Mouse (Mus musculus) liver, embryonic 15.5 days (tissue): ENCODE data around the gene Dnah6. TPM values are rescaled to one million over a fixed set of nuclear protein-coding genes. Genes with fewer than 3 reads are reported as not detected.

Experiments
- ATAC-seq: fragments of 200-750 bp; cut with Nextera tagmentation; 2 replicates; pipeline ENCODE4 v1.8.0; 2017; ENCODE audit warnings: moderate number of reproducible peaks, mild to moderate bottlenecking, moderate library complexity; ENCODE audit not compliant: insufficient read depth
- H3K27ac ChIP-seq: fragments of 300-500 bp; sonication (generic); replicated peaks from 2 replicates; pipeline ENCODE4 v1.5.1; 2015; ENCODE audit warnings: mild to moderate bottlenecking, inconsistent platforms
- H3K27me3 ChIP-seq: fragments of 300-500 bp; sonication (generic); 2 replicates; pipeline ENCODE4 v1.6.1; 2015; ENCODE audit warnings: mild to moderate bottlenecking, inconsistent platforms
- H3K36me3 ChIP-seq: fragments of 300-500 bp; sonication (generic); replicated peaks from 2 replicates; pipeline ENCODE4 v1.6.1; 2015; ENCODE audit warnings: moderate library complexity, mild to moderate bottlenecking, inconsistent platforms
- H3K4me1 ChIP-seq: fragments of 300-500 bp; sonication (generic); replicated peaks from 2 replicates; pipeline ENCODE4 v1.6.1; 2015; ENCODE audit warnings: inconsistent platforms
- H3K4me2 ChIP-seq: fragments of 300-500 bp; sonication (generic); 2 replicates; pipeline ENCODE4 v1.6.1; 2015; ENCODE audit warnings: moderate library complexity, mild to moderate bottlenecking, inconsistent platforms
- H3K4me3 ChIP-seq: fragments of 300-500 bp; sonication (generic); replicated peaks from 2 replicates; pipeline ENCODE4 v1.5.1; 2015; ENCODE audit warnings: mild to moderate bottlenecking, inconsistent platforms
- H3K9ac ChIP-seq: fragments of 300-500 bp; sonication (generic); 2 replicates; pipeline ENCODE4 v1.6.1; 2015; ENCODE audit warnings: moderate library complexity, mild to moderate bottlenecking, inconsistent platforms
- H3K9me3 ChIP-seq: fragments of 300-500 bp; sonication (generic); replicated peaks from 2 replicates; pipeline ENCODE4 v1.6.1; 2016; ENCODE audit warnings: inconsistent platforms
- WGBS: fragments of 180-500 bp; shearing (Covaris S2); methylation state at CpG from one replicate; pipeline ENCODE4 v1.1.7; 2015; ENCODE audit warnings: mixed read lengths; ENCODE audit not compliant: insufficient replicate concordance; 5-methylcytosine and 5-hydroxymethylcytosine counted together
- polyA plus RNA-seq: library from polyadenylated mRNA; unstranded; fragments of >200 nt; fragmentation: Nextera tagmentation; extraction: Ambion mirVana; gene quantifications from 2 replicates; pipeline ENCODE4 v1.2.1, GENCODE M21; 2015

Gene Dnah6
- polyA plus RNA-seq, 1 experiment from 2014 or later, result 0.01 TPM

DNA sequence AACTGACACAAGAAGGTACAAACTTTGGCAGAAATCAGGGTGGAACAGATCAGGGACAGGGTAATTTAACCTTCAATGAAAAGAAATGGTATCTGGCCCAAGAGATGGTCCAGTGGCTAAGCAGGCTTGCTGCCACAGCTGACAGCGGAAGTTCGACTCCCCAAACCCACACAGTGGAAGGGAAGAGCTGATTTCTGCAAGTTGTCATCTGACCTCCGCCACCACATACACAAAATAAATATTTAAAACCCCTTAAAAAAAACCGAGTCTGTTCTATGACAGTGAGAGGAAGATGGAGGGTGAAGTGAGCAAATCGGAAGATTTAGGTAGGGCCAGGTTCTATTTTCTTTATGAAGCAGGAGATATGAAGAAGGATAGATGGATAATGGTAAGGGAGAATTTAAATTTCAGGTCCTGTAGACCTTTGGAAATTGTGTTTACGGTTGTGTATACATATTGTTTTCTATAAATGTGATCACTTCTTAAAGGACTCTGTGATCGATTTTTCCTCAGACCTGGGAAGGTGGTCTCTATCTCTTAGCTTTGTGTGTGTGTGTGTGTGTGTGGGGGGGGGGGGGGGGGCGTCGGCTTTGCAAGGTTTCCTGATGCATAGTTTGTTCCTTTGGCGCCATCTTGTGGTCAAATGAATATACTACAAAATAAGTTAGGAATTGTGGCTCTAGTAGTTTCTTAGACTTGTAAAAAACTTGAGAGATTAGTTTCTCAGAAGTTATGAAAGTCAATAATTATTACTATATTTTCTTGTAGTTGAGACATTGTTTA is 6.1 kb upstream of the Dnah6 start:
- Histone ChIP-seq H3K4me2 (no peak overlapping the region), H3K4me1 (no peaks in the 10 kb centered on the region), H3K4me3 (no peak overlapping the region), H3K9ac (no peak overlapping the region), H3K27ac (no peak overlapping the region), H3K27me3 (no peaks in the 10 kb centered on the region), H3K36me3 (no peaks in the 10 kb centered on the region), H3K9me3 (no peaks in the 10 kb centered on the region)
- ATAC-seq, result no peak
- 27% methylated on average over 10 of the region's 10 CpGs for WGBS

- Histone ChIP-seq H3K4me3 (no peak overlapping the region), H3K4me2 (peak overlapping the region; percentile 27), H3K9me3 (no peaks in the 10 kb centered on the region), H3K9ac (no peak overlapping the region), H3K4me1 (peaks cover 8% of the 10 kb centered on the region), H3K36me3 (no peaks in the 10 kb centered on the region), H3K27ac (peak overlapping the region; percentile 45), H3K27me3 (no peaks in the 10 kb centered on the region)
- peak; percentile 49; the same call in 1 of the 2 replicates for ATAC-seq
- 49% methylated on average over 8 of the region's 10 CpGs for WGBS
Observed at GRCm38 (mm10) chr6:73222841-73223526, 1.5 kb upstream of the Dnah6 start.

DNA sequence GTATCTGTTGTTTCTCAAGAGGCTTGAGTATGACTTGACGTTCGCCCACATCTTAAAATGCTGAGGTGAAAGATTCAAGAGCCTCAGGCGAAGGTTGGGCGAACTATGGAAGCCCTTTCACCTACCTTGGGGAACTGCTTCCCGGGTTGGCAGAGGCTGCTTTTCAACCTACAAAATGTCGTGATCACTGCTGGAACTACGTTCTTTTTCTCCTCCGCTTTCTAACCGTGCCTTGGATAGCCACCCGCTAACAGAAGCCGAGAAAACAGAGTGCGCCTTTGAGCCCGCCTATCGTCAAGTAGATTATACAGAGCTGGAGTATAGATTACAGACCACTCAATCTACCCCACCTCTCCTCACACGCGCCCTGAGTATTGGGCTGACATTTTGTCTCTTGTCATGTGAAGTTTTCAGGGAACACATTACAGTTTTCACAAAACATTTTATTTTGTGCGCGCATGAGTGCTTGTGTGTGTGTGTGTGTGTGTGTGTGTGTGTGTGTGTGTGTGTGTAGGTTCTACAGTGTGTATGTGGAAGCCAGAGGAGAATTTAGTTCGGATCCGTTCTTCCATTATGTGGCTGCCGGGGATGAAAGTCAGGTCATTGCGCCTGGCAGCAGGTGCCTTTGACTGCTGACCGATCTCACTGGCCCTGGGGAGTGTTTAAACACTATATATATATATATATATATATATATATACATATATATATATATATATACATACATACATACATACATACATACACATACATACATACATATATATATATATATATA is 696 bp upstream of the Dnah6 start:
- Histone ChIP-seq H3K36me3 (no peaks in the 10 kb centered on the region), H3K27me3 (no peaks in the 10 kb centered on the region), H3K9ac (no peak overlapping the region), H3K27ac (no peak overlapping the region), H3K4me1 (peaks cover 8% of the 10 kb centered on the region), H3K9me3 (no peaks in the 10 kb centered on the region), H3K4me2 (peak overlapping the region; percentile 65), H3K4me3 (peak overlapping the region; percentile 39)
- 37% methylated on average over 23 of the region's 23 CpGs for WGBS
- ATAC-seq, result peak; percentile 66

DNA sequence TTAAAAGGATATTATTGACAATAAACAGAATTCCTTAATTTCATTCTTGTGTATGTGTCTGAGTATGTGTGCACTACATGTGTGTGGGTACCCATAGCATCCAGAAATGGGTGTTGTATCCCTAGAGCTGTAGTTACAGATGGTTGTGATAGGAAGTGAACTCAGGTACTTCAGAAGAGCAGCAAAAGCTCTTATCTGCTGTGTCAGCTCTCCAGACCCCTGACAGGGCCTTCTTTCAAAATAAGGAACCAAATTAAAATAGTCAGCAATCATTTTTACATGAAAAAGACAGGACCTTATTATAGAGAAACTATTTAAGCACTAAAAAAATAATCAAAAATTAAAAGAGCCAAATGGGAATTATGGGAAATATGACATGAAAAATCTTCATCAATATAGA is 9.8 kb downstream of the Dnah6 start:
- no peak overlapping the region for H3K4me3 ChIP-seq
- no peak for ATAC-seq
- H3K4me1 ChIP-seq, result no peaks in the 10 kb centered on the region
- H3K27ac ChIP-seq, result no peak overlapping the region
- no peaks in the 10 kb centered on the region for H3K36me3 ChIP-seq
- no peak overlapping the region for H3K4me2 ChIP-seq
- H3K9ac ChIP-seq, result no peak overlapping the region
- no peaks in the 10 kb centered on the region for H3K27me3 ChIP-seq
- no peaks in the 10 kb centered on the region for H3K9me3 ChIP-seq

DNA sequence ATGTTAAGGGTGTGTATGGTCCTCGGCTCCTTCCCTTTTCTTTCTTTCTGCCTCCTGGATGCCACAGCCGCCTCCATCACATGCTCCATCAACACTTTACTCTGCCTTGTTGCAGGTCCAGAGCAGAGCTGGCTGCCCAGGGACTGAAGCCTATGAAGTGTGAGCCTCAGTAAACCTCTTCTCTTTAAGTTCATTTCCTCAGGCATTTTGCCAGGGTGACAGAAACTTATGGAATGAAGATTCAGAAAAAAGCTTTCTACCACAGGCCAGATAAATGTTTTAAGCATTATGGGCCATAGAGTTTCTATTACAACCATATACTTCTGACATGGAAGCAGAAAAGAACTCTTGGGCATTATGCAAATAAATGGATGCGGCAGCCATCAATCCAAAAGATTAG is 10.4 kb downstream of the Dnah6 start:
- no peak overlapping the region for H3K4me2 ChIP-seq
- H3K4me1 ChIP-seq, result no peaks in the 10 kb centered on the region
- WGBS, result 49% methylated on average over 3 of the region's 3 CpGs
- no peaks in the 10 kb centered on the region for H3K9me3 ChIP-seq
- H3K27me3 ChIP-seq, result no peaks in the 10 kb centered on the region
- no peak overlapping the region for H3K4me3 ChIP-seq
- H3K27ac ChIP-seq, result no peak overlapping the region
- ATAC-seq, result no peak
- H3K36me3 ChIP-seq, result no peaks in the 10 kb centered on the region
- H3K9ac ChIP-seq, result no peak overlapping the region

- H3K4me2 ChIP-seq, result no peak overlapping the region
- no peak overlapping the region for H3K9ac ChIP-seq
- no peak overlapping the region for H3K27ac ChIP-seq
- H3K4me1 ChIP-seq, result no peaks in the 10 kb centered on the region
- no peak overlapping the region for H3K4me3 ChIP-seq
- 13% methylated on average over 4 of the region's 4 CpGs for WGBS
- H3K9me3 ChIP-seq, result no peaks in the 10 kb centered on the region
- no peak for ATAC-seq
- no peaks in the 10 kb centered on the region for H3K27me3 ChIP-seq
- no peaks in the 10 kb centered on the region for H3K36me3 ChIP-seq
Observed at GRCm38 (mm10) chr6:73210445-73210972, 10.9 kb downstream of the Dnah6 start.

DNA sequence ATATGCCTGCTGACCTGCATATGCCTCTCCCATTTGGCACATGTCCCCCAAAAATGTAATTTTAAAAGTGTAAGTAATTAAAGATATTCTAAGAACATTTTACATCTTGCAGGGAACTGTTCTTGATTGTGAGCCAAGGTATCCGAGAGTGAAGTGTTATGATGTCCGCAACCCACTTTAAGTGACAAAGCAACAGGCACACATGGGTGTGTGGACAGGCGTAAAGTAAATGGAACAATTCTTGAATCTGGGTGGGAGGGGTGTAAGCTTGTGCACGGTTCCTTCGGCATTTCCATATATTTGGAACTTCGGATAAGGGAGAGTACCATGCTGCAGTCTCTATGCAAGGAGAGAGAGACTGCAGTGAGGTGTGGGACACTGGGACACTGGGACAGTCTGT is 11.9 kb downstream of the Dnah6 start:
- no peak overlapping the region for H3K4me3 ChIP-seq
- no peaks in the 10 kb centered on the region for H3K36me3 ChIP-seq
- no peak overlapping the region for H3K27ac ChIP-seq
- H3K4me2 ChIP-seq, result no peak overlapping the region
- H3K27me3 ChIP-seq, result no peaks in the 10 kb centered on the region
- no peaks in the 10 kb centered on the region for H3K4me1 ChIP-seq
- ATAC-seq, result no peak
- no peak overlapping the region for H3K9ac ChIP-seq
- no peaks in the 10 kb centered on the region for H3K9me3 ChIP-seq
- 75% methylated on average over 6 of the region's 6 CpGs for WGBS

DNA sequence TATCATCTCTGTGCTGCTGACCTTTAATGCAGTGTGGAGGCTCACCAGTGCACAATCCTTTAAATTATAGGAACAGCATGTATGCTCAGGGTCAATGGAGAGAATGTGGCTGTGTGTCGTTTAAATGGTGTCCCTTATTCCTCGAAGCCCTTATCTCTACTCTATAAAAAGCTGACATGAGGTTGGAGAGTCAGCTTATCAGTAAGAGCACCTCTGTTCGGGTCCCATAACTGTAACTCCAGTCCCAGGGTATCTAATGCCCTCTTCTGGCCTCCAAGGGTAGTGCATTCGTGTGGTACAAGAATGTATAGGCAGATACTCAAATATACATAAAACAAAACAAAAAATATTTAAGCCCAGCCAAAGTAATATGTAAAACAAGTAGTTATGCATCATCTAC is 16.5 kb downstream of the Dnah6 start:
- WGBS, result 34% methylated on average over 4 of the region's 4 CpGs
- H3K4me1 ChIP-seq, result no peaks in the 10 kb centered on the region

DNA sequence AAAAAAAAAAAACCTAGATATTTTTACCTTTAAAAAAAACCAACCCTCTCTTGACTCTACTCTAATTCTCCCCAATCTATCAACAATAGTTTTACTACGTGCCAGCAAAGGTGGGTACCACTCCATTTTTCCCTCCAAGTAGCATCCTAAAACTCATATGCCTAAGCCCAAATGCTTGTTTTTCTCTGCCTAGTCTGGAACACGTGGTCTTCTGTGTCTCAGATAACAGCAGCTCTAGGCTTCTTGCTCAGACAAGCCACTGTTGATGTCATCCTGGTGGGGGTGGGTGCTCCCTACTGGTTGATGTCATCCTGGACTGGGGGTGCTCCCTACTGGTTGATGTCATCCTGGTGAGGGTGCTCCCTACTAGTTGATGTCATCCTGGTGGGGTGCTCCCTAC is 17.7 kb downstream of the Dnah6 start:
- ATAC-seq, result no peak
- no peak overlapping the region for H3K4me3 ChIP-seq
- H3K27ac ChIP-seq, result no peak overlapping the region
- no peaks in the 10 kb centered on the region for H3K9me3 ChIP-seq
- H3K27me3 ChIP-seq, result no peaks in the 10 kb centered on the region
- no peak overlapping the region for H3K4me2 ChIP-seq
- 46% methylated on average over 2 of the region's 2 CpGs for WGBS
- H3K4me1 ChIP-seq, result no peaks in the 10 kb centered on the region
- H3K36me3 ChIP-seq, result no peaks in the 10 kb centered on the region
- H3K9ac ChIP-seq, result no peak overlapping the region

More for the DNA sequence above, 16.5 kb downstream of the Dnah6 start:
- Histone ChIP-seq H3K9me3 (no peaks in the 10 kb centered on the region), H3K27ac (no peak overlapping the region), H3K9ac (no peak overlapping the region), H3K27me3 (no peaks in the 10 kb centered on the region), H3K4me2 (no peak overlapping the region), H3K4me3 (no peak overlapping the region), H3K36me3 (no peaks in the 10 kb centered on the region)
- no peak for ATAC-seq

GRCm38 (mm10) chr6:73195291-73195690 is 26.2 kb downstream of the Dnah6 start:
- Histone ChIP-seq H3K27me3 (no peaks in the 10 kb centered on the region), H3K27ac (no peak overlapping the region), H3K36me3 (no peaks in the 10 kb centered on the region), H3K4me3 (no peak overlapping the region), H3K9me3 (no peaks in the 10 kb centered on the region), H3K4me2 (no peak overlapping the region), H3K9ac (no peak overlapping the region), H3K4me1 (no peaks in the 10 kb centered on the region)
- ATAC-seq, result no peak
- WGBS, result 80% methylated on average over 13 of the region's 13 CpGs

GRCm38 (mm10) chr6:73190756-73191155 is 30.7 kb downstream of the Dnah6 start:
- no peak overlapping the region for H3K4me3 ChIP-seq
- H3K9me3 ChIP-seq, result no peaks in the 10 kb centered on the region
- WGBS, result 63% methylated on average over 6 of the region's 6 CpGs
- H3K36me3 ChIP-seq, result no peaks in the 10 kb centered on the region
- H3K27me3 ChIP-seq, result no peaks in the 10 kb centered on the region
- H3K4me1 ChIP-seq, result no peaks in the 10 kb centered on the region
- H3K9ac ChIP-seq, result no peak overlapping the region
- ATAC-seq, result no peak
- no peak overlapping the region for H3K27ac ChIP-seq
- H3K4me2 ChIP-seq, result no peak overlapping the region
